Mouse (Mus musculus): ENCODE data around the gene Nek3. TPM values are rescaled to one million over a fixed set of nuclear protein-coding genes. Genes with fewer than 3 reads are reported as not detected.
A peak's percentile ranks its signal among the peaks of the same experiment; 100 is the strongest.

The Nek3 gene
- 1.2 to 4.3 TPM (median 3.9 TPM) in 3 replicates for total RNA-seq (2017)

- peak; percentile 89 for ATAC-seq (replicated peaks; ENCODE audit: insufficient number of reproducible peaks, low FRiP score, low TSS enrichment, poor library complexity, severe bottlenecking)
Measured at GRCm38 (mm10) chr8:22166080-22166603, at the start of gene Nek3. Gene Nek3, minus strand, starts transcription at chr8:22166435.

- no peak for ATAC-seq (replicated peaks; ENCODE audit: insufficient number of reproducible peaks, low FRiP score, low TSS enrichment, poor library complexity, severe bottlenecking)
Measured at GRCm38 (mm10) chr8:22214826-22215225, 48.6 kb upstream of the Nek3 start.

DNA sequence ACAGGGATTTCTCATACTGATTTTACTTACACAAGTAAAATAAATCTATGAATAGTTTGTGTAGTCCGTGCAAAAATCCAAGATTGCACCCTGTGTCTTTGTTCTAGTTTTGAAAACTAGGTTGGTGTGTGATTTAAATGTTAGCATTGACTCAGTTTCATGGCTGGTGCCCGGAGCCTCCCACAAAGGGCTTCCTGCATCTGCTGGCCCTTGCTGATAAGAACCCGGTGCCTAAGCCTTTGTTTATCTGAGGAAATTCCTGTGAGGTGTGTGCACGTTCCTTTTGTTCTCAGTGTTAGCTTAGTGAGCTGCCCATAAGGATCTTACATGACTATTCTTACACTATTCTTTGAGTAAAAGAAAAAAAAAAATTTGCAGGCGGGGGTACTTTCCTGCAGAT is 42.8 kb upstream of the Nek3 start:
- no peak for ATAC-seq (replicated peaks; ENCODE audit: insufficient number of reproducible peaks, low FRiP score, low TSS enrichment, poor library complexity, severe bottlenecking)

GRCm38 (mm10) chr8:22207535-22207934 is 41.3 kb upstream of the Nek3 start:
- no peak for ATAC-seq (replicated peaks; ENCODE audit: insufficient number of reproducible peaks, low FRiP score, low TSS enrichment, poor library complexity, severe bottlenecking)

- no peak for ATAC-seq (replicated peaks; ENCODE audit: insufficient number of reproducible peaks, low FRiP score, low TSS enrichment, poor library complexity, severe bottlenecking)
Measured at GRCm38 (mm10) chr8:22199481-22199880, 33.2 kb upstream of the Nek3 start.

DNA sequence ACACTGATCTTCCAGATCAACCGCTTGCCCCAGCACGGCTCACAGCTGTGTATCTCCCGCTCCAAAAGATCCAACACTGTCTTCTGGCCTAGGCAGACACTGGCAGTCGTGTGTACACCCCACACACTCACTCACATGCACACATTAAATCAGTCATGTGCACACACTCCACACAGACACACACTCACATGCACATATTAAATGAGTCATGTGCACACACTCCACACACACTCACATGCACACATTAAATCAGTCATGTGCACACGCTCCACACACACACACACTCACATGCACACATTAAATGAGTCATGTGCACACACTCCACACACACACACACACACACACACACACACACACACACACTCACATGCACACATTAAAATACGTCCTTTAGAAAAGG is 31.7 kb upstream of the Nek3 start:
- no peak for ATAC-seq (replicated peaks; ENCODE audit: insufficient number of reproducible peaks, low FRiP score, low TSS enrichment, poor library complexity, severe bottlenecking)

DNA sequence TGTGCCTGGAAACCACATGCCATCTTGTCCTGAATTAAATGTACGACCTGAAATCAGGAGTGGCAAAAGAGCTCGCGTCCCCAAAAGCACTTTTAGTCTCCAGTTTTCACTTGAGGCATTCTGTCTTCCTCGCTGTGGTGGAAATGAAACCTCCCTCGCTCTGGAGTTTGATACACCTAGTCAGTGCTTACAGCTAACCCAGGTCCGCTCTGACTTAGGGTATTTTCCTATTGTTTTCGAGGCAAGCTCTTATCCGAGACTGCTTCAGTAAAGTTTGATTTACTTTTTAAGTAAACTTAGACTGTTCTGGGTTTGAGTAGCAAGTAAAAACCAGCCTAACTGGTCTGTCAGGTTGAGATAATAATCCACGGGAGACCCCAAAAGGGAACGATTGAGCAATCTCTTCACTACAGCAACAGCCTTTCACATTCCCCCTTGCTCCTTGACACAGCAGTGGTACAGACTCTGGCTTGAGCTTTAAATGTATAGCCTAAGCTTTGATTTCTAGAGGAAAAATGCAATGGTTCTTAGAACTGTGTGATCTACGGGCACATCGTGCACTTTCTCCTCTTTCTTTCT is 27.3 kb upstream of the Nek3 start:
- ATAC-seq (replicated peaks; ENCODE audit: insufficient number of reproducible peaks, low FRiP score, low TSS enrichment, poor library complexity, severe bottlenecking): no peak

DNA sequence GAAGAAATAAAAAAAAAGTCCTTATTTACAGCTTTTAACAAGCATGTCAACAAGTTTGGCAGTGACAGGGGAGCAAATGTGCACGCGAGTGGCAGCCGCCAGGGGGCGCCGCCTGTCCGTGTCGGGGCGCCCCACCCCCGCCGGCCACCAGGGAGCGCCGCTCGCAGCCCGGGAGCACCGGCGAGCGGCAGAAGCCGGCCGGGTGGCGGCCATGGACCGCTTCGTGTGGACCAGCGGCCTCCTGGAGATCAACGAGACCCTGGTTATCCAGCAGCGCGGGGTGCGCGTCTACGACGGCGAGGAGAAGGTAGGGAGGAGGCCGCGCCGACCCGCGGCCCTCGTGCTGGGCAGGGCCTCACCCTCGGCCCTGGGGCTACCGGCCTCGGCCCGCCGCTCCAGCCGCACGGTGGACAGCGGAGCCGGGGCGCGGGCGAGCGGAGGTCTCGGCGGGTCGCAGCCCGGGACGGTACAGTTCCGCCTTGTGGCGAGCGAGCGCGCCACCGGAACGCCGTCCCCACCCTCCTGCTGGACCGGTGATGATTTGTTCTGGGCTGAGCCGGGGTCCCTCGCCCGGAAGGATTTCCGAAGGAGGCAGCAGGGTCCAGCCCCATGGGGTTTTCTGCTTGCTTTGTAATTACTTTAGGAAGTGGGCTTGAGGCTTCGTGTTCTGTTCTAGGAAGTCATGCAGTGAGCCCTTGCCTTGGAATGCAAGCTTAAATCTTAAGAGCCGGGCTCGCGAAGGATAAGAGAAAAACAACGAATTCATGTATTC is 26.6 kb upstream of the Nek3 start, which contains the start of gene Vps36:
Gene Vps36 (plus strand): TSS at position 150 of the 772 bp plus-strand sequence.
- ATAC-seq (replicated peaks; ENCODE audit: insufficient number of reproducible peaks, low FRiP score, low TSS enrichment, poor library complexity, severe bottlenecking): peak; percentile 76

- peak; percentile 89 for ATAC-seq (replicated peaks; ENCODE audit: insufficient number of reproducible peaks, low FRiP score, low TSS enrichment, poor library complexity, severe bottlenecking)
Measured at GRCm38 (mm10) chr8:22185431-22186397, 19.5 kb upstream of the Nek3 start, which contains the start of gene Ckap2. Gene Ckap2, minus strand, starts transcription at chr8:22185819.

DNA sequence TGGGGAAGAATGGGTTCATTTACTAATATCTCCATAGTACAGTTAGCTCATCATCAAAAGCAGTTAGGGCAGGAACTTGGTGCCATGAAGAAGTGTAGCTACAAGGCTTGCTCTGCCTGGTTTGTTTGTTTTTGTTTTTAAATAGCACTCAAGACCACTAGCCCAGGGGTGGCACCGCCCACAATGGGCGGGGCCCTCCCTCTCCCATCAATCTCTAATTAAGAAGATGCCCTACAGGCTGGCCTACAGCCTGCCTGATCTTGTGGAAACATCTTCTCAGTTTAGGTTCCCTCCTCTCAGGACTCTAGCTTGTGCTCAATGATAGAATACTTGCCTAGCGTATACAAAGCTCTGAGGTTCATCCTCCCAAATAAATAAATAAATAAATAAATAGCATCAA is 18.6 kb upstream of the Nek3 start:
- no peak for ATAC-seq (replicated peaks; ENCODE audit: insufficient number of reproducible peaks, low FRiP score, low TSS enrichment, poor library complexity, severe bottlenecking)

DNA sequence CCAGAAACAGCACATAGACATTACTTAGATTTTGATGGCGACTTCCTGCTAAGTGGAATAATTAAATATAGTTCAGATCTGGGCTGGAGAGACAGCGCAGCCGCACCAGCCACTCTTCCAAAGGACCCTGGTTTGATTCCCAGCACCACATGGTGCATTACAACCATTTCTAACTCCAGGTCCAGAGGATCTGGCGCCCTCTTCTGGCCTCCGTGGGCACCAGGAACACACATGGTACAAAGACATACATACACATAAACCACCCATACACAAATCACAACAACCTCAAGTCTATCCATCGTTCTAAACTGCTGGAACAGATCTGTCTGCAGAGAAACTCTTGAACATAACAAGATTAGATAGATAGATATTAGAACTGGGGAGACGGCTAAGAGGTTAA is 9.7 kb upstream of the Nek3 start:
- ATAC-seq (replicated peaks; ENCODE audit: insufficient number of reproducible peaks, low FRiP score, low TSS enrichment, poor library complexity, severe bottlenecking): no peak

GRCm38 (mm10) chr8:22169167-22169566 is 2.9 kb upstream of the Nek3 start:
- ATAC-seq (replicated peaks; ENCODE audit: insufficient number of reproducible peaks, low FRiP score, low TSS enrichment, poor library complexity, severe bottlenecking): no peak

GRCm38 (mm10) chr8:22165251-22166079 is 770 bp downstream of the Nek3 start:
- no peak for ATAC-seq (replicated peaks; ENCODE audit: insufficient number of reproducible peaks, low FRiP score, low TSS enrichment, poor library complexity, severe bottlenecking)

- ATAC-seq (replicated peaks; ENCODE audit: insufficient number of reproducible peaks, low FRiP score, low TSS enrichment, poor library complexity, severe bottlenecking): no peak
Measured at GRCm38 (mm10) chr8:22164431-22164830, 1.8 kb downstream of the Nek3 start.

- no peak for ATAC-seq (replicated peaks; ENCODE audit: insufficient number of reproducible peaks, low FRiP score, low TSS enrichment, poor library complexity, severe bottlenecking)
Measured at GRCm38 (mm10) chr8:22162206-22162605, 4.0 kb downstream of the Nek3 start.

DNA sequence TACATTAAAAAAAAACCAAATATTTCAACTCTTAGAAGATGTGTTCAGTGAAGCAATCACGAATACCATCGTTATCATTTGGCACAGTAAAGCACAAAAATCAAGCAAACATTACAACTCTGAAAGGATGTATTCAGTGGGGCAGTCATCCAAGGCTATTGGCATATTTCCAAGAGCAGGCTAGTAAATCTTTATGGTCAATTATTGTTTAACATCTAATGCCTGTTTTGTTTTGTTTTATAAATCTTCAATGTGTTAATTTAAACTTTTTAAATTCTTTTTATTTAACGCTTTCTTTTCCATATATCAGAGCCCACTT is 15.9 kb downstream of the Nek3 start:
- no peak for ATAC-seq (replicated peaks; ENCODE audit: insufficient number of reproducible peaks, low FRiP score, low TSS enrichment, poor library complexity, severe bottlenecking)

DNA sequence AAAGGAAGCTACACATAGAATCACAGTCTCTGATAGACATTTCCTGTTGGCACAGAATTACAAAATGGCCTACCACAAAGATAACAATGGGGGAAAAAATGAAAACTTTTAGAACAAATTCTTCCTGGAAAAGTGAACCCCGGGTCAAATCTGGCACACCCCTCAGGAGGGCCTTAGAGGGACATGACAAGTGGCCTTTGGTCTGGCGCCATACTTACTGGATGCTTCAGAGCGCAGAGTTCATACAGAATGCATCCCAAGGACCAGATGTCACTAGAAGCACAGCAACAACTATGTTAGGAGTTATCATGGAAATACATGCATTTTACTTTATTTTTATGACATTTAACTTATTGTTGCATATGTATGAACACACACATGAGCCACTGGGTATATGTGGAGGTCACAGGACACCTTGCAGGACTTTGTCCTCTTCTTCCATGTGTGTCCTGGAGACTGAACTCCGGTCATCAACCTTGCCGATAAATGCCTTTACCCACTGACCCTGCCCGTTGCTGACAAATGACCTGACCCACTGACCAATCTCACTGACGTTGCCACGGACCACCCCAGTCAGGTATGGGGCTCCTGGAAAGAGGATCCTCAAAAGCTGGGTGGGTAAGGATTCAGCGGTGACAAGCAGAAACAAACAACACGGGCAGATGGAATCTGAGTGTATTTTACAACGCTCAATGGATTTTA is 16.4 kb downstream of the Nek3 start:
- no peak for ATAC-seq (replicated peaks; ENCODE audit: insufficient number of reproducible peaks, low FRiP score, low TSS enrichment, poor library complexity, severe bottlenecking)

- ATAC-seq (replicated peaks; ENCODE audit: insufficient number of reproducible peaks, low FRiP score, low TSS enrichment, poor library complexity, severe bottlenecking): no peak
Measured at GRCm38 (mm10) chr8:22148367-22148740, 17.9 kb downstream of the Nek3 start.
